Mouse (Mus musculus) thymus, adult 2 months (tissue): ENCODE measurements at regions not wholly inside any gene's neighbourhood (a gene's known extent, or its start where the extent isn't known, plus 50 kb on each side); places are given as distances from the start of the nearest gene placed in this dataset.

ENCODE experiments used
- CTCF ChIP-seq: fragments of 200-500 bp; IDR thresholded peaks from 2 replicates; pipeline ENCODE4 v1.5.1; 2012; ENCODE audit warnings: mild to moderate bottlenecking, control low read depth, low read length, moderate library complexity, borderline replicate concordance; ENCODE audit not compliant: control insufficient read depth, poor library complexity, insufficient read depth; ENCODE audit errors: extremely low read depth
- POLR2A ChIP-seq: fragments of 200-500 bp; IDR thresholded peaks from 2 replicates; pipeline ENCODE4 v1.6.1; 2012; ENCODE audit warnings: mild to moderate bottlenecking, low read length, control low read depth, moderate library complexity; ENCODE audit not compliant: control insufficient read depth, poor library complexity, insufficient read depth; ENCODE audit errors: extremely low read depth

- no peak for TF ChIP-seq CTCF
- no peak for TF ChIP-seq POLR2A
Measured at GRCm38 (mm10) chr14:24961721-24962120, 474.8 kb downstream of the Rps24 start.
